Mouse (Mus musculus): ENCODE data around the gene Cd83.

The Cd83 gene

DNA sequence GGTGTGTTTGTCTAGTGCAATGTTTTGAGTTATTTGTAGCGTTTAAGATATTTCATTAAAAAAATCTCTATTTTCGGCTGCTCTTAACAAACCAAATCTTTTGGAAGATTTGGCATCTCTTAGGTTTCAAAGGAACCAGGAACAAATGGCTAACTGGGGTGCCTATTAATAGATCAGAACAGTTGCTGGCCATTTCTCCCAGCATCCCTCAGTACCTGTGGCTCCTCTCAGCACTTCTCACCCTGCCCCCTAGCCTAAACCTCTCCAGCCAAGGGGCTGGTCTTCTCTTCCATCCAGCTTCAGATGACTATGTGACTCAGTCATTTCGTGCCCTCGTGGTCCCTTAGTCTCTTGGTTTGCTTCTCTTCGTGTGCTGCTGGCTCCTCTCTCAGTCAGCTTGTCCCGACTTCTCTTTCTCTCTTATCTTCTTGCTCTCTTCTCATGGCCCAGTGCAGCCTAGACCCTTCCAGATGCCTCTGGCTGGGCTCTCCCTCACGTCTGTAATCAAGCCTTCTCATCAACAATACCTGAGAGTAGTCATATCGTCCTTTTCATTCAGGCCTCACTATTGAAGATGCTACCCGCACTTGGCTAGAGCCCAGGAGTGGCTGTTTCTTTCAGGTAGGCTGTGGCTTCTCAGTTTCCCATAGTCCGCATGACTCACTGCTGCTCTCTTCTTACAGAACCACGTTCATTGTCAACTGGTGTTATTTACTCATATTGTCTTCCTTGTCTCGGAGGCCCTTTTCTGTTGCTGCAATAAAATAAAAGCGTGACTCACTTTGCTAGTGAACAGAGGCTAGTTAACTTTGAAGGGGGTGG lies 9.8 kb upstream of the Cd83 start:
- 75% methylated on average over 13 of the region's 13 CpGs for WGBS

- WGBS = 79% methylated on average over 2 of the region's 2 CpGs
Observed at GRCm38 (mm10) chr13:43775427-43775733, 9.2 kb upstream of the Cd83 start.

DNA sequence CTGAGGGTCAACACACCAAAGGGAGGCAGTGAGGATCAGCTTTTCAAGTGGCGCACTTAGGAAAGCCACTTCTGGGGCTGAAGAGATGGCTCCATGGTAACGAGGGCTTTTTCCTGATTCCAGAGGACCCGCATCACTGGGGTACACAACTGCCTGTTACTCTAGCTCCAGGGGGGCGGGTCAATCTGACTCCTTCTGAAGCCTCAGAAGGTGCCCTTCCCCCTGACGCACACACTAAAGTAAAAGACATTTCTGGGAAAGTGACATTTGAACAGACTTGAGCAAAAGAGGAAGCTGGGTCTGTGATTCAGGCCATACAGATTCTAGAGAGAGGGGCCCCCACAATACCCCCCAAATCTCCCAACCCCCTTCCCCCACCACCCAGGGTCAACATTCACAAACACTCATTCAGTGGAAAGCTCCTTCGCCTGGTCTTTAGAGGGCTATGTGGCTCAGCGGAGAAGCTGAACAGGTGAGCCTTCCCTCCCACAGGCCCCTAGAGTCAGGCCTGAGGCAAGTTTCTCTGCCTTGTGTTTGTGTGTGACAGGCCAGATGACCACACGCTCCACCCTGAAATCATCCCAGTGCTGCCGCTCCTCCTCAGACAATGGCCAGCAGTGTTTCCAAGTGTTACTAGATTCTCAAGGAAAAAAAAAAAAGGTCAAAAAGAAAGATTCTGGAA lies 7.1 kb upstream of the Cd83 start:
- WGBS = 83% methylated on average over 9 of the region's 9 CpGs

DNA sequence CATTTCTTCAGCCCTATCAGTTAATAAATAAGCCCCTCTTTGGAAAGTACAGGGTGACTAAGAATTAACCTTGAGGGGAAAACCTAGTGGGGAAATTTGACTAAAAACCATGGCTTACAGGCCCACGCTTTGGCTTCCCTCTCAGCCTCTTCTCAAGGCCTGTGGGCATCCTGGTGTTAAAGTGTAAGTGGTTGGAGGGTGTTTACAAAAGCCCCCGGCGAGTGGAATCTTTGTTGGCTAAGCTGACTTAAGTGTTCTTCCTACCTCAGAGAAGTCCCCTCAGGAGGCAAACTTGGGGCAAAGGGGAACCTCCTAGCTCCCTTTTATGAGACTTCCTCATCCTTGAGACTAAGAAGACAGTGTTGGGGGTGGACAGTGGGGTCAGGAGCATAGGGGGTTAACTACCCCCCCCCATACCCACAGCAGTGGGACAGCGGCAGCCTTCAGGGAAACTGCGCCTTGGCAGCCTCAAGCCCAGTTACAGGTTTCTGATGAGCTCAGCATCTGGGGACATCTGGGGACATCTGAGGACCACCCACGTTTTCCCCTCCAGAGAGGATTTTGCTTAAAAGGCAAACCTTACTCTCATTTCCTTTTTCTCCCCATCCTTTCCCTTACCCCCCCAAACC lies 6.4 kb upstream of the Cd83 start:
- 75% methylated on average over 6 of the region's 6 CpGs for whole genome bisulfite sequencing

- 89% methylated on average over 4 of the region's 4 CpGs for WGBS
Observed at GRCm38 (mm10) chr13:43778971-43779370, 5.6 kb upstream of the Cd83 start.

- WGBS = 92% methylated on average over 8 of the region's 8 CpGs
Observed at GRCm38 (mm10) chr13:43780071-43780470, 4.5 kb upstream of the Cd83 start.

DNA sequence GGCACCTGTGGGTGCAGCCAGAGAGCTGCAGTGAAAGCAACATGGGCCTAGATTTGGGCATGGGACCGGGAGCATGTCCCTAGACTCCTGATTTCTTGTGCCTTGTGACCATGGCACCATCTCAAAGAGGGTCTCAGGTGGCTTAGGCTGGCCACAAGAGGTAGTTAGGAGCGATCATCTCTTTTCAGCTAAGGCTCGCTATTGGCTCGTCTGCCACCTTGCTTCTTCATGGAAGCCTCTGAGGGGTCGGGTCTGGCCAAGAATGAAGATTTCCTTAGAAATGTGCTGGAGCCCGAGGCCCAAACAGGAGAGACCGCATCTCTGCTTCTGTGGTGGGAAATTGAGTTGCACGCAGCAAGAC lies 1.1 kb downstream of the Cd83 start:
- WGBS = 46% methylated on average over 8 of the region's 8 CpGs

DNA sequence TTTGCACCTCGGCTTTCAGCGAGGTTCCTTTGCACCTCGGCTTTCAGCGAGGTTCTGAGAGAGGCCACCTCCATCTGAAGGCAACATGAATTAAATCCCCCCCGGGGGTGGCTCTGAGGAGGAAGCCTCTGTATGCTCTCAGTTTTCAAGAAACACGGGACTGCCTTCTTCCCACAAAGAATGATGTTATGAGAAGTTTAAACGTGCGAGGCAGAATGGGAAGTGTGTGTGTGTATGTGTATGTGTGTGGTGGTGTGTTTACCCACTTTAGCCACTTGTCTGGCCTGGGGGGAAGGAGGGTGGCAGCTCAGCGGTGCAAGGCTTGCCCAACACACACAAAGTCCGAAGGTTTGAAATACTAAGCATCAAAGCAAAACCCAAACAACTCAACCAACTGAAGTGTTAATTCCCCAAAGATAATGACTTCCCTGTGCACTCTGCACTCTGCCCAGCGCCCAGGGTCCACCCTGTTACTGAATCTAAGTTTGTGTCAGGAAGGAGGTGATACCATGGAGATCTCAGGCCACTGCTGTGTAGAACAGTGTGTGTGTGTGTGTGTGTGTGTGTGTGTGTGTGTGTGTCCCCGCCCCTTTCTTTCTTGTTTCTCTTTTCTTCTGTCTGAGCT lies 1.7 kb downstream of the Cd83 start:
- 43% methylated on average over 12 of the region's 12 CpGs for WGBS

DNA sequence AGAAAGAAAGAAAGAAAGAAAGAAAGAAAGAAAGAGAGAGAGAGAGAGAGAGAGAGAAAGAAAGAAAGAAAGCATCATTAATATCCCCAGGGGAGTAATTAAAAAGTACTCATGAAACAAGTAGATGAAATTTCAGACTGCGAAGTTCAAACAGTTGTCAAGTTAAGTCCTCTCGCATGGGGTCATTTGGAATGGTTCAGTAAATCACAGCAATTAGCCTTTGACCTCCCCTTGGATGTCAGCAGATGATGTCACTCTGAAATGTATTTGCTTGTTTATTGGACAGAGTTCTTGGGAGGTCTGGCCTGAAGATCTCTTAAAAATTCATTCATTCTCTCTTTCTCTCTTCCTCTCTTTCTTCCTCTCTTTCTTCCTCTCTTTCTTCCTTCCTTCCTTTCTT lies 2.7 kb downstream of the Cd83 start:
- 88% methylated on average over 2 of the region's 2 CpGs for WGBS

GRCm38 (mm10) chr13:43788071-43788470 lies 3.5 kb downstream of the Cd83 start:
- WGBS = 84% methylated on average over 8 of the region's 8 CpGs

DNA sequence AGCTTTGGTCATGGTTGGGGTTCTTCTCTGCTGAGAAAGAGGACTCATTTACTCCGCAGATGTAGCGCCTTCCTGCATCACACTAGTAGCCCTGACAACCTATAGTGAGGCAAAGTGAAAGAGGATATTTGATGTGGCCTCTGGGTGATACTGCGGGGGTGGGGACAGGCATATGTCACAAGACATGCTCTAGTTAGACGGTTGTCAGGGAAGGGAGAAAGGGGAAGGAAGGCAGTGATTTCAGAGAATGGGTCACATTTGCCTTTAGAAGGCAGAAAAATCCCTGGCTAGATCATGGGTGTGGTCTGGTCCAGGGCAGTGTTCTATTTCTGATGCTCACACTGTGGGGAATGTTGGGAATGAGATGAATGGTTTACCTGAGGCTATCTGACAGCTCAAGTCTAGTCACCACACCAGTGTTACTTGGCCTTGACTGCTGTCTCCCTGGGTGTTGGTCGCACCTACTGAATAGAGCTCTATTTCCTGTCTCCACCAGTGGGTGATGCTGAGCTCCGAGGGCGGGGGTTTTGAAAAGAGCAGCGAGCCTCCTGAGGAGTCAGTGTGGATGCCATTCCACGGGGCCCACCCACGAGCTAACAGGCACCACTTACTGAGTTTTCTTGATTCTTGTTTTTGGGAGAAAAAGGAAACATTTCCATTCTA lies 4.5 kb downstream of the Cd83 start:
- 76% methylated on average over 10 of the region's 10 CpGs for WGBS

DNA sequence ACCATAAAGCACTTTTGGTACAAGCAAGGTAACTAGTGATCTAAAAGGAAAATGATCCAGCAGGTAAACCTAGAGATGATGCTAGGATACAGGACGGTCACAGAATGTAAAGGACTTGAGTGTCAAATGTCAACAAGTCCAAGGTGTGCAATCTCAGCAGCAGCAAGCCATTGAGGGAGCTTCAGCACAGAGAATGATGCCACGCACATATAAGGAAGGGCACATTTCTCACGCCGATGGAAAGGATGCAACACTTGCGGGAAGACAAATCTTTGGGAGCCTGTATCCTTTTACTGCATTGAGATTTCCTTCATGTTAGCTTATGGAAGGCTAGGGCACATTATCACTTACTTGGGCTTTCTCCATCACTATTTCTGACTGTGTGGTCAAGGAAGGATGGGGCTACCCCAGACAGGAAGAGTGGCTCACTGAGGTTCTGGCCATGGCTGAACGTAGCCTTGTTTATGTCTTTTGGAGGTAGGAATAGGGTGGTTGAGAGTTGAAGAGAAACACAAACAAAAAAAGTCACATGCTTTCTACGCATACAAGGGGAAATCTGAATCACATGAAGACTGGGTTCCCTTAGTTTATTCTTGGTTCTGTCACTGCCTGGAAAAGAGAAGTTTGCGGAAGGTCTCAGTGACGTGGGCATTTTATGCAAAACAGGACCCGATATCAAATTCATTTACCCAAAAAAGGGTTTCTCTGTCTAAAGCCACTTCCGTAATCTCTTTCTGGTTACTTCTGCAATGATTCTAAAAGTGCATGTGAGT lies 5.8 kb downstream of the Cd83 start:
- 93% methylated on average over 11 of the region's 11 CpGs for WGBS

DNA sequence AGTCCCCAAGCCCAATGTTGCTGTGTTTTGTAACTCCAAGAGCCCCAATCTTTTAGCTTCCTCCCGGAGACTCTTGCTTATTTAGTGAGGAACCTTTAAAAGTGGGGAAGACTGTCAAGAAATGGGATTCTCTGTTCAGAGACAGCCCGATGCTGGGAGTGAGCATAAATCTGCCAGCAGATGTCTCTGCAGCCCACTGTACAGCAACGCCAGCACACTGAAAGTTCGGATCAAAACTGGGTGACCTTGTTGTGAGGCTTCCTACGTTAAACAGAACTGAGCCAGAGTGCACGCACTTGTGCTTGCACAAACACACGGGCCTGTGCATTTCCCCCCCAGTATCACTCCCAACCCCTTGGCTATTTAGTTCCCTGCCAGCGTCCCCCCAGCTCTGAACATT lies 10.8 kb downstream of the Cd83 start:
- 19% methylated on average over 8 of the region's 8 CpGs for whole genome bisulfite sequencing

GRCm38 (mm10) chr13:43798655-43799054 lies 14.1 kb downstream of the Cd83 start:
- WGBS = 93% methylated on average over 4 of the region's 4 CpGs

DNA sequence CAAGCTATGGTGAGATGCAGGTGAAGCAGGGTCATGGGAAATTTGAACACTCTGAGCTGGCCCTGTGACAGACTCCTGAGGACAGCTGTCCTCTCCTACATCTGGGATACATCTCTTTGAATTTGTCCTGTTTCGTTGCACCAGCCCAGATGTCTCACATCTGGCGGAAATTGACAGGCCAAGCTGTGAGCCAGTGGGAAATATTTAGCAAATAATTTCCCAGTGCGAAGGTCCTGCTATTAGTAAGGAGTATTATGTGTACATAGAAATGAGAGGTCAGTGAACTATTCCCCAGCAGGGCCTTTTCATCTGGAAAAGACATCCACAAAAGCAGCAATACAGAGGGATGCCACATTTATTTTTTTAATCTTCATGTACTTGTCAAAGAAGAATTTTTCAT lies 17.4 kb downstream of the Cd83 start:
- WGBS = 87% methylated on average over 3 of the region's 3 CpGs

DNA sequence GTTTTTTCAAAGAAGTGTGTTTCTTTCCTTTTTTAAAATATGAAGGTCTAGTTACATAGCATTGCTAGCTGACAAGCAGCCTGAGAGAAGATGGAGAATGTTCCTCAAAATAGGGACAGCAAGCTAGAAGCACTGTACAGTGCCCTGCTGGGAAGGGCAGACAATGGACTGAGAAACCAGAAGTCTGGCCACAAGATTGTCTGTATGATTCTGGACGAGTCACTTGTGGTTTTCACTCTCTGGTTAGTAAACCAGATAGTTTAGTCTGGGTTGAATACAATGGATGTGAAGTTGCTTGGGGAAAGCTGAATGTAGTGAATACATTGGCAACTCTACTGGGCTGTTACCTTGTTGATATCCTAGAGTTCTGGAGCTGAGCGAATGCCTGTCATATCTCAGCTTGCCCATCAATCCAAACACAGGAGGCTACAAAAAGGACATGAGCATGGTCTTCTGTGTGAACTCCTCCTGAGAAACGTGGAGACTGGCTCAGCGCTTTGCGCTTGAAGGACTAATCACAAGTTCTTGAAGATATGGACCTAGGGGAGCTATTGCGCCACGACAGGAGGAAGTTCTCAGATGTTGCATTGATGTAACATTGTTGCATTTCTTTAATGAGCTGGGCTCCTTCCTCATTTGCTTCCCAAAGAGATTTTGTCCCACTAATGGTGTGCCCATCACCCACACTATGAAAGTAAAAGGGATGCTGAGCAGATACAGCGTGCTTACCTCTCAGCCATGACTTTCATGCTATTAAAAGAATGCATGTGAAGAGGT lies 18.0 kb downstream of the Cd83 start:
- 89% methylated on average over 8 of the region's 8 CpGs for whole genome bisulfite sequencing

GRCm38 (mm10) chr13:43804648-43805047 lies 20.1 kb downstream of the Cd83 start:
- 97% methylated on average over 3 of the region's 3 CpGs for WGBS

- WGBS = 96% methylated on average over 5 of the region's 5 CpGs
Observed at GRCm38 (mm10) chr13:43805159-43805758, 20.7 kb downstream of the Cd83 start.

DNA sequence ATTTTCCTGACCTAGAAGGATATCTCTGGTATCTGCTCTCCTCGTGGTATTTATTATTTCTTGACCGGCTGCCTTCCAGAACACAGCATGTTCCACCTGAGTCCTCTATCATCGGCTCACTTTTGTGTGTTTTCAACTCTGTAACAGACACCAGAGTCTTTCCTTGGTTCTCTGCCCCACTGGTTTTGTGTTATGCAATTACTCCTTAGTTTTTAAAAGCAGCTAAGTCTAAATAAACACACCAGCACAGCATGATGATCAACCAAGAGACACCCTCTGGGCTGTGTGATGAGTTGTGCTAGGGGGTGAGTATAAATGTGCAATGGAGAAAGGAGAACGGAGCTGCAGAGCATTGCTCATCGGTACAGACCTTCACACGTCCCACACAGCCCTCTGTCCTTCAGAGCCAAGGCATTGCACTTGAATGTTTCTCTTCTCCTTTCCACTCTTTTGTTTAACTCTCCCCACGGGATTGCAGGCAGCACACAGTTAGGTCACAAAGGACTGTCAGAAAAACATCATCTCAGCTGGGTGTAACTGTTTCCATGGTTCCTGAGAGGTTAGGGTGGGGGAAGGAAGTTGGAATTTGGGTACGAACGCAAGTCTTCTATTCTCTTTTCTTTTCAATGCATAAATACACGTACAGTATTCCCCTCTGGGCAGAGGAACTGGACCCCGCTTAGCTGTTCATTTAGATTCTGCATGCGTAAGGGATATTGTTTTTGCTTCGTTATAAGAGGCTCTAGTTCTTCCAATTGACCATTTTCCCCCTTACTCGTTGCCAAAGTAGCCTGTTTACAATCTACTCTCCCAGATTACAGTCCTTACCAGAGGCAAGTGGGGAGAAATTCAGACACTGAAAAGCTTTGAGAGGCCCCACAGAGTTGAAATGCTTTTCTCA lies 22.0 kb downstream of the Cd83 start:
- WGBS = 39% methylated on average over 14 of the region's 14 CpGs

Measured in cerebral cortex, adult 2 months (tissue).